Mouse (Mus musculus): ENCODE data around the gene Slc36a3. TPM values are rescaled to one million over a fixed set of nuclear protein-coding genes. Genes with fewer than 3 reads are reported as not detected.

Gene Slc36a3
- polyA plus RNA-seq (2014; fragmentation: Illumina TruSeq; extraction: RNeasy Lipid Tissue Mini Kit (QIAGEN cat#74804); ENCODE audit: low read depth, low replicate concordance), result not detected

DNA sequence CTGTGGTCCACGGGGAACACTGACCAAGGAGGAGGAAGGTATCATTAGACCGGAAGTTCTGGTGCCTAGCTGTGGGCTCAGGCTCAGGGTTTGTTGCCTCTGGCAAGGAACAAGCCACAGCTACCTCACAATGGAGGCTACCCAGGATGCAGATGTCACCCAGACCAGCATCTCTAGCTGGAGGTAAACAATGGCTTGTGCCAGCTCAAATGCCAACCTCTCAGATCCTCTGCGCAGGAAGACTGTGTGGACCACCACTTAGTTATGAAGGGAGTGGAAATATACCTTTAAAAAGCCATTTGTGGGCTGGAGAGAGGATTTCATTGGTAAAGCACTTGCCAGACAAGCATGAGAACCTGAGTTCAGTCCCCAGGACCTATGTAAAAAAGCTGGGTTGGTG lies at the start of gene Slc36a3:
Slc36a3 (minus strand) TSS at position 101 of the 400 bp plus-strand sequence.

GRCm38 (mm10) chr11:55184733-55185291 lies 33.3 kb upstream of the Slc36a3 start, which contains the start of gene Slc36a2:
Slc36a2 (minus strand) TSS chr11:55185077.

DNA sequence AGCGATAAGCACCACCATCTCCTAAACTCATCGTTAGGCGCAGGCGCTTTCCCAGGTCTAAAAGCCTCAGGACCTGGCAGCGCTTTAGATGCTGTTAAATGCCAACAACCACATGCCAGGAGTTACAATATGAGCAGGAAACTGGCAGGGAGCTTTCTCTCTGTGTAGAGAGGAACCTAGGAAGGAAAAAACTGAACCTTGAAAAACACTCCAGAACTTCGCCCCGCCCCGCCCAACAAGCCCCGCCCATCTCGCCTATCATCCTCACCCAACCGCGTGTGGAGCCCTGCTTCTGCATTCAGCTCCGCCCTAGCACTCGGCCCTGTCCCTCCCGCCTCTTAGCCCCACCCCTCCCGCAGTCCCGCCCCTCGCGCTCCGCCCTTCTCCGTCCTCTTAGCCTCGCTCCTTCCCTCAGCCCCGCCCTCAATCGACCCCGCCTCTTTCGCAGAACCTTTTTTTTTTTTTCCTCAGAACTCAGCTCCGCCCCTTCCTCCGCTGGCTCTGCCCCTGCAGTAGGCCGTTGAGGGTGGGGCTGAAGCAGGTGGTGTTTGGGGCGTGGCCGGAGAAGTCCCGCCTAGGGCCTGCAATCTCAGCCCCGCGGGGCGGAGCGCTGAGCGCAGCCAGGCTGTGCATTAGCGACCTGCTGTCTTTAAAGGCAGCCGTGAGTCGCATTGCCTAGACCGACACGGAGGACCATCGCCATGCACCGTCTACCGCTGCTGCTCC lies 53.9 kb downstream of the Slc36a3 start, which contains the start of gene Gm2a:
Gm2a (plus strand) TSS at position 653 of the 726 bp plus-strand sequence.

DNA sequence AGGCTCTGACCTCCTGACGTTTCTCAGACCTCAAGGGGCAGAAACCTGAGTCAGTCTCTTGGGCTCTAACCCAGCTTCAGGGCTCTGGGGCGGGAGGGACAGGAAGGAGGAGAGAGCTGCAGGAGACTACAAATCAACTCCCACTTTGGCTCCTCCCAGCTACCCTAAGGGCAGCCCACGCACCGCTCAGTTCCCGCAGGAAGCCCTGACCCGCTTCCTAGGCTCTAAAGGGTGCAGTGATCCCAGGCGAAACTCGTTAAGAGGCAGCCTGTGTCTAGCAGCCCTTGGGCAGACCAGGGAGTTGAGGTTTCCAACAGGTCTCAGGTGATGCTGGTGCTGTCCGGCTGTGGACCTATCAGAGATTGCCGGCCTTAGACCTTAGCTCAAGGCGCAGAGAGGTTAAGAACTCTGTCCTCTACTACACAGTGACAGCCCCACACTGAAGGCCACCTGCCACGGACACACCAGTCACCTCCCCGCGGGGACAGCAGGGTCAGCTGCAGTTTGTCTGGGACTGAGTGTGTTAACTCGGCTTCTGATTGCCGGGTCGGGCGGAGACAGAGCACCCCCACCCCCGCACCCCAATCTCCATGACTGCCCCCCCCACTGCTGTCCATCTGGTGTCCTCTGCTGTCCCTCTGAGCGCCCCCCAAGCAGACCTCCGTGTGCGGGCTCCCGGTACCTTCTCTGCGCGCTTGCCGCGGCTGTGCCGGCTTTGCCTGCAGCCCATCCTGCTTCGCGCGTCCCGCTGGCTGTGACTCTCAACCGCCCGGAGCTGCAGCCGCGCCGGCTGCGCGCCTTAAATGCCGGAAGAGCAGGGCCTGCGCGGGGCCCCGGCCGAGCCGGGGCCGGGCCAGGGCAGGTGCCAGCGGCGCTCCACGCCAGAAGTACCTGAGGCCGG lies 73.9 kb downstream of the Slc36a3 start, which contains the start of gene Ccdc69:
Ccdc69 (minus strand) TSS at position 801 of the 901 bp plus-strand sequence.

Other genes starting within 250 kb of the Slc36a3 start
- 106 TPM for gene Gpx3, start 249.3 kb downstream of the Slc36a3 start, polyA plus RNA-seq (2014; fragmentation: Illumina TruSeq; extraction: RNeasy Lipid Tissue Mini Kit (QIAGEN cat#74804); ENCODE audit: low read depth, low replicate concordance)
- 3.7 TPM for gene Tnip1, start 188.8 kb downstream of the Slc36a3 start, polyA plus RNA-seq (2014; fragmentation: Illumina TruSeq; extraction: RNeasy Lipid Tissue Mini Kit (QIAGEN cat#74804); ENCODE audit: low read depth, low replicate concordance)
- 14.3 TPM for gene Anxa6, start 118.3 kb downstream of the Slc36a3 start, polyA plus RNA-seq (2014; fragmentation: Illumina TruSeq; extraction: RNeasy Lipid Tissue Mini Kit (QIAGEN cat#74804); ENCODE audit: low read depth, low replicate concordance)
- 4.0 TPM for gene Ccdc69, start 73.6 kb downstream of the Slc36a3 start, polyA plus RNA-seq (2014; fragmentation: Illumina TruSeq; extraction: RNeasy Lipid Tissue Mini Kit (QIAGEN cat#74804); ENCODE audit: low read depth, low replicate concordance)
- 166 TPM for gene Gm2a, start 53.6 kb downstream of the Slc36a3 start, polyA plus RNA-seq (2014; fragmentation: Illumina TruSeq; extraction: RNeasy Lipid Tissue Mini Kit (QIAGEN cat#74804); ENCODE audit: low read depth, low replicate concordance)
- gene Slc36a2, start 33.4 kb upstream of the Slc36a3 start, polyA plus RNA-seq (2014; fragmentation: Illumina TruSeq; extraction: RNeasy Lipid Tissue Mini Kit (QIAGEN cat#74804); ENCODE audit: low read depth, low replicate concordance), result 30.4 TPM
- 3.6 TPM for gene Slc36a1, start 52.6 kb upstream of the Slc36a3 start, polyA plus RNA-seq (2014; fragmentation: Illumina TruSeq; extraction: RNeasy Lipid Tissue Mini Kit (QIAGEN cat#74804); ENCODE audit: low read depth, low replicate concordance)
- gene Fat2, start 184.9 kb upstream of the Slc36a3 start, polyA plus RNA-seq (2014; fragmentation: Illumina TruSeq; extraction: RNeasy Lipid Tissue Mini Kit (QIAGEN cat#74804); ENCODE audit: low read depth, low replicate concordance), result not detected

Measured in adrenal gland, adult 10 weeks (tissue).